Mouse (Mus musculus) stomach, postnatal 0 days (tissue): ENCODE results near the gene Slc35b2. TPM values are rescaled to one million over a fixed set of nuclear protein-coding genes. Genes with fewer than 3 reads are reported as not detected.
A peak's percentile ranks its signal among the peaks of the same experiment; 100 is the strongest.

ENCODE experiments used
- ATAC-seq: fragments of 200-750 bp; cut with Nextera tagmentation; 2 replicates; pipeline ENCODE4 v1.8.0; 2017; ENCODE audit not compliant: low FRiP score, low TSS enrichment
- DNase-seq: peaks from one replicate; pipeline ENCODE4 v3.0.0-alpha.2; 2016; ENCODE audit warnings: low spot score
- H3K27ac ChIP-seq: fragments of 300-500 bp; sonication (generic); replicated peaks from 2 replicates; pipeline ENCODE4 v1.5.1; 2014; ENCODE audit warnings: mild to moderate bottlenecking, control low read depth
- H3K27me3 ChIP-seq: fragments of 300-500 bp; sonication (generic); 2 replicates; pipeline ENCODE4 v1.6.1; 2014; ENCODE audit warnings: low read length; ENCODE audit not compliant: control insufficient read depth, insufficient read depth
- H3K36me3 ChIP-seq: fragments of 300-500 bp; sonication (generic); 2 replicates; pipeline ENCODE4 v1.6.1; 2014; ENCODE audit warnings: low read length, mixed read lengths; ENCODE audit not compliant: control insufficient read depth, insufficient read depth
- H3K4me1 ChIP-seq: fragments of 300-500 bp; sonication (generic); replicated peaks from 2 replicates; pipeline ENCODE4 v1.6.1; 2014; ENCODE audit warnings: antibody characterized with exemption; ENCODE audit not compliant: control insufficient read depth, insufficient read depth
- H3K4me2 ChIP-seq: fragments of 300-500 bp; sonication (generic); replicated peaks from 2 replicates; pipeline ENCODE4 v1.6.1; 2014; ENCODE audit warnings: low read depth, mild to moderate bottlenecking, control low read depth, moderate library complexity
- H3K4me3 ChIP-seq: fragments of 300-500 bp; sonication (generic); 2 replicates; pipeline ENCODE4 v1.5.1; 2014; ENCODE audit warnings: low read depth, low read length, control low read depth
- H3K9ac ChIP-seq: fragments of 300-500 bp; sonication (generic); 2 replicates; pipeline ENCODE4 v1.6.1; 2014; ENCODE audit warnings: mild to moderate bottlenecking, low read length, control low read depth, mixed read lengths
- H3K9me3 ChIP-seq: fragments of 300-500 bp; sonication (generic); 2 replicates; pipeline ENCODE4 v1.6.1; 2016; ENCODE audit warnings: low read length; ENCODE audit not compliant: control insufficient read depth
- CTCF ChIP-seq: IDR thresholded peaks from 2 replicates; pipeline ENCODE4 v1.5.1; 2016; ENCODE audit warnings: antibody characterized with exemption, low read depth, mild to moderate bottlenecking, moderate library complexity
- EP300 ChIP-seq: optimal IDR thresholded peaks from 2 replicates; pipeline ENCODE3; 2016; ENCODE audit warnings: antibody characterized with exemption
- WGBS: fragments of 180-500 bp; shearing (Covaris S2); extraction: QIAGEN DNeasy Blood & Tissue Kit; methylation state at CpG from one replicate; pipeline ENCODE4 v1.1.7; 2014; 5-methylcytosine and 5-hydroxymethylcytosine counted together
- polyA plus RNA-seq: library from polyadenylated mRNA; unstranded; fragments of >200 nt; fragmentation: Nextera tagmentation; extraction: Ambion mirVana; gene quantifications from 2 replicates; pipeline ENCODE4 v1.2.1, GENCODE M21; 2015

Slc35b2 gene
- polyA plus RNA-seq, 1 experiment from 2014 or later: 72.7 TPM

- peak overlapping the region; percentile 73; the same call in 1 of the 2 replicates for H3K27ac ChIP-seq
- ATAC-seq (peak; percentile 13), DNase-seq (no peak)
- no peak overlapping the region for H3K4me3 ChIP-seq
- no peak for TF ChIP-seq EP300
- no peak for TF ChIP-seq CTCF
- H3K4me1 ChIP-seq: peaks cover 20% of the 10 kb centered on the region
- 55% methylated on average over 16 of the region's 16 CpGs for WGBS
- no peaks in the 10 kb centered on the region for H3K9me3 ChIP-seq
- no peaks in the 10 kb centered on the region for H3K27me3 ChIP-seq
- peaks cover 6% of the 10 kb centered on the region for H3K36me3 ChIP-seq
- peak overlapping the region; percentile 30 for H3K4me2 ChIP-seq
- H3K9ac ChIP-seq: peak overlapping the region; percentile 23; the same call in 1 of the 2 replicates
These were observed 28.3 kb downstream of the Slc35b2 start for GRCm38 (mm10) chr17:45591701-45592605.

- DNase-seq (no peak), ATAC-seq (no peak)
- Histone ChIP-seq H3K4me2 (peak overlapping the region; percentile 31), H3K9me3 (no peaks in the 10 kb centered on the region), H3K4me1 (peaks cover 20% of the 10 kb centered on the region), H3K27me3 (no peaks in the 10 kb centered on the region), H3K9ac (peak overlapping the region; percentile 23; the same call in 1 of the 2 replicates), H3K4me3 (no peak overlapping the region), H3K27ac (peak overlapping the region; percentile 73), H3K36me3 (peaks cover 6% of the 10 kb centered on the region)
- WGBS: 40% methylated on average over 8 of the region's 8 CpGs
- TF ChIP-seq CTCF: no peak
- no peak for TF ChIP-seq EP300
These were observed 29.1 kb downstream of the Slc35b2 start for GRCm38 (mm10) chr17:45592606-45593431.

- Histone ChIP-seq H3K4me2 (peak overlapping the region; percentile 31), H3K9ac (peak overlapping the region; percentile 18; the same call in 1 of the 2 replicates), H3K4me1 (peaks cover 20% of the 10 kb centered on the region), H3K4me3 (no peak overlapping the region), H3K27ac (no peak overlapping the region), H3K9me3 (no peaks in the 10 kb centered on the region), H3K27me3 (no peaks in the 10 kb centered on the region), H3K36me3 (peaks cover 6% of the 10 kb centered on the region)
- ATAC-seq (no peak), DNase-seq (no peak)
- TF ChIP-seq CTCF: peak; percentile 54
- no peak for TF ChIP-seq EP300
- 36% methylated on average over 8 of the region's 8 CpGs for WGBS
These were observed 29.8 kb downstream of the Slc35b2 start for GRCm38 (mm10) chr17:45593479-45593878.

- WGBS: 43% methylated on average over 8 of the region's 8 CpGs
- Histone ChIP-seq H3K27ac (no peak overlapping the region), H3K4me1 (peaks cover 22% of the 10 kb centered on the region), H3K4me2 (peak overlapping the region; percentile 96), H3K27me3 (no peaks in the 10 kb centered on the region), H3K9me3 (no peaks in the 10 kb centered on the region), H3K9ac (no peak overlapping the region), H3K4me3 (peak overlapping the region; percentile 58), H3K36me3 (peaks cover 6% of the 10 kb centered on the region)
- no peak for DNase-seq
- ATAC-seq: no peak
- TF ChIP-seq EP300 (no peak), CTCF (no peak)
These were observed 30.5 kb downstream of the Slc35b2 start for GRCm38 (mm10) chr17:45594195-45594594.

GRCm38 (mm10) chr17:45594881-45595735 is 31.4 kb downstream of the Slc35b2 start:
- H3K4me2 ChIP-seq: peak overlapping the region; percentile 96
- peaks cover 22% of the 10 kb centered on the region for H3K4me1 ChIP-seq
- WGBS: 2% methylated on average over 49 of the region's 58 CpGs
- ATAC-seq: peak; percentile 51
- H3K4me3 ChIP-seq: peak overlapping the region; percentile 58
- peak; percentile 75 for DNase-seq
- peak overlapping the region; percentile 73 for H3K9ac ChIP-seq
- no peaks in the 10 kb centered on the region for H3K27me3 ChIP-seq
- no peaks in the 10 kb centered on the region for H3K9me3 ChIP-seq
- no peaks in the 10 kb centered on the region for H3K36me3 ChIP-seq
- TF ChIP-seq CTCF: no peak; the same call in 1 of the 2 replicates
- no peak for TF ChIP-seq EP300
- H3K27ac ChIP-seq: peak overlapping the region; percentile 46; the same call in 1 of the 2 replicates
